Mouse (Mus musculus): Measurements from ENCODE around the gene Akt3. TPM values are rescaled to one million over a fixed set of nuclear protein-coding genes. Genes with fewer than 3 reads are reported as not detected.

Akt3 gene
- polyA plus RNA-seq, 1 experiment from 2014 or later: 7.7 TPM

DNA sequence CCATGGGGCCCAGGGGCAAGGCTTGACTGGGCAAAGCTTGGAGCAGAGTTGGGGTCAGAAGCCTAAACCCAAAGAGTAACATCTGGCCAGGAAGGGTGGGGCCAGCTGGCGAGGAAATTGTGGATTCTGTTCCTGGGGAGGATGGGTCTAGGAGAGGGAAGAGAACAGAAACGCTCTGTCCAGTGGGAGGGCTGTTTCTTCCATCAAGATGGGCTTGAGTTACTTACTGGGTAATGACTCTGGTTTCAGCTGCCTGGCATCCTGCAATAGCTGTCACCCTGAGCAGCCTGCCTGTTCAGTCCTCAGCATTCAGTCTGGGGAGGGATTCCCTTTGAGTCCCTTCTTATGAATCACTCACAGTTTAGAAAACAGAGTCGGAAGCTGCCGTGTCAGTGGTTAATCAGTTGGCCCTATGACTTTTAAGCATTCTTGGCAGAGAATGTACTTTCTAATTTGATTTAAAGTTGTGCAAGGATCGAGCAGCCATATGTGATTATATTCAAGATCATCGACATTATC is 243.0 kb downstream of the Akt3 start:
- H3K4me2 ChIP-seq (replicated peaks; ENCODE audit: low read depth, low read length): no peak overlapping the region
- H3K27me3 ChIP-seq (ENCODE audit: control insufficient read depth, insufficient read depth, low read length): no peaks in the 10 kb centered on the region
- H3K4me1 ChIP-seq (ENCODE audit: control insufficient read depth, insufficient read depth, low read length): no peaks in the 10 kb centered on the region
- no peak overlapping the region for H3K27ac ChIP-seq (ENCODE audit: low read depth, low read length)
- no peaks in the 10 kb centered on the region for H3K9me3 ChIP-seq (ENCODE audit: control insufficient read depth, low read length)
- H3K36me3 ChIP-seq (ENCODE audit: control insufficient read depth, insufficient read depth, low read length): no peaks in the 10 kb centered on the region; the same call in 1 of the 2 replicates
- no peak overlapping the region for H3K9ac ChIP-seq (ENCODE audit: low read depth, low read length)
- peak; percentile 54; the same call in 1 of the 2 replicates for ATAC-seq (ENCODE audit: low FRiP score, low TSS enrichment)
- 44% methylated on average over 6 of the region's 6 CpGs for WGBS
- no peak overlapping the region for H3K4me3 ChIP-seq (ENCODE audit: low read length)

DNA sequence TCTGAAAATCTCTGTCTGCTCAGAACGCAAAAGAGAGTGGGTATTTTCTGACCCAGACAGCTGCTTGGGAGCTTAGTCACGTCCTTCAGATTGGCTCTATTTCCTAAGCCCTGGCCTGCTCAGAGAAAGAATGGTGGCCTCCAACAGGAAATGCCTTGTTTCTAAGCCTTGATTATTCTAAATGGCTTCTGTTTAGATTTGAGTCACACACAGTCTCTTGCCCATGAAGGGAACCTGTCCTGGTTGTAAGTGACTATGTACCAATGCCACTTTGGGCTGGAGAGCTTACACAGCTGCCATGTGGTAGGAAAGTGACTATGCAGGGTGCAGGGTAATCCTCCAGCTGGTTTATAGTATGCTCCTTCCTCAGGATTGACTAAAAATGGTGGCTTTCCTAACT is 243.7 kb downstream of the Akt3 start:
- no peak; the same call in 1 of the 2 replicates for ATAC-seq (ENCODE audit: low FRiP score, low TSS enrichment)
- Histone ChIP-seq H3K27me3 (ENCODE audit: control insufficient read depth, insufficient read depth, low read length) (no peaks in the 10 kb centered on the region), H3K4me2 (replicated peaks; ENCODE audit: low read depth, low read length) (no peak overlapping the region), H3K36me3 (ENCODE audit: control insufficient read depth, insufficient read depth, low read length) (no peaks in the 10 kb centered on the region; the same call in 1 of the 2 replicates), H3K9me3 (ENCODE audit: control insufficient read depth, low read length) (no peaks in the 10 kb centered on the region), H3K4me3 (ENCODE audit: low read length) (no peak overlapping the region), H3K27ac (ENCODE audit: low read depth, low read length) (no peak overlapping the region), H3K4me1 (ENCODE audit: control insufficient read depth, insufficient read depth, low read length) (no peaks in the 10 kb centered on the region), H3K9ac (ENCODE audit: low read depth, low read length) (no peak overlapping the region)
- WGBS: 63% methylated on average over 2 of the region's 2 CpGs

DNA sequence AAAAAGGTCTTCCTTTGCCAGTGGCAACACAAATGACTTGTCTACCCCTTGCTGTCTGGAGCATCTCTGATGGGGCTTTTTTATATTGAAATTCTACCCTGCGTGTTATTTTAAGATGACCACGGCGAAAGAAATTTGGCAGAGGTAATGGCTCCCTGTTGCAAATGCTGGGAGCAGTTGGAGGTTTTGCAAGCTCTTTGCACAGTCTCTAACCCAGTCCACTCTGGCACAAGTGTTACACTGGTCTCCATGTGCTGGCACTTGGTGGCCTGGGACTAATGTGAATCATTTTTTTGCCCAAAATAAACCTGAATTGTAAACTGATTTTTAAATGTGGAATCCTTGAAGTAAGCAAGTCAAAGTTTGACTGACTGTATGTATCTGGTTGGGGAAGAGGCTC is 244.2 kb downstream of the Akt3 start:
- ATAC-seq (ENCODE audit: low FRiP score, low TSS enrichment): no peak
- H3K27ac ChIP-seq (ENCODE audit: low read depth, low read length): no peak overlapping the region
- 90% methylated on average over 3 of the region's 3 CpGs for WGBS

DNA sequence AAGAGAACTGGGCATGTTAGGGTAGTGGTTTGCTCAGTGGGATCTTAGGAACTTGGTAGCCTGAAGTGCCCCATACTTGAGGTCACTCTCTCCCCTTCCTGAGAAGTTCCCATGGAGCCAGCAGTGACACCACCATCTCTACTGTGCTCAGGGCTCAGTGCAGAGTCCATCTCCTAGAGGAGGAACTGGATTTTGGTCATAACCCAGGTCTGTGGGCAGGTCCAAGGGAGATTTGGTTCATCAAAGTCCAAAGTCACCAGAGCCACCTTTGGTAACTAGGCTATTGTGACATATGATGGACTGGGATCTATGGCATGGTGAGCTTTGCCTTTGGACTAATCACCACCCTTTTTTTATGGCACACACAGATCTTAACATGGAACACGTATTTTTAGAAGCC is 244.7 kb downstream of the Akt3 start:
- Histone ChIP-seq H3K27me3 (ENCODE audit: control insufficient read depth, insufficient read depth, low read length) (no peaks in the 10 kb centered on the region), H3K9ac (ENCODE audit: low read depth, low read length) (no peak overlapping the region), H3K9me3 (ENCODE audit: control insufficient read depth, low read length) (no peaks in the 10 kb centered on the region), H3K4me1 (ENCODE audit: control insufficient read depth, insufficient read depth, low read length) (no peaks in the 10 kb centered on the region), H3K27ac (ENCODE audit: low read depth, low read length) (no peak overlapping the region), H3K4me3 (ENCODE audit: low read length) (no peak overlapping the region), H3K36me3 (ENCODE audit: control insufficient read depth, insufficient read depth, low read length) (no peaks in the 10 kb centered on the region; the same call in 1 of the 2 replicates), H3K4me2 (replicated peaks; ENCODE audit: low read depth, low read length) (no peak overlapping the region)
- no peak for ATAC-seq (ENCODE audit: low FRiP score, low TSS enrichment)
- 85% methylated on average over 1 of the region's 1 CpGs for WGBS

More for the DNA sequence above, 244.2 kb downstream of the Akt3 start:
- Histone ChIP-seq H3K9me3 (ENCODE audit: control insufficient read depth, low read length) (no peaks in the 10 kb centered on the region), H3K4me1 (ENCODE audit: control insufficient read depth, insufficient read depth, low read length) (no peaks in the 10 kb centered on the region), H3K27me3 (ENCODE audit: control insufficient read depth, insufficient read depth, low read length) (no peaks in the 10 kb centered on the region), H3K36me3 (ENCODE audit: control insufficient read depth, insufficient read depth, low read length) (no peaks in the 10 kb centered on the region; the same call in 1 of the 2 replicates), H3K4me3 (ENCODE audit: low read length) (no peak overlapping the region), H3K4me2 (replicated peaks; ENCODE audit: low read depth, low read length) (no peak overlapping the region), H3K9ac (ENCODE audit: low read depth, low read length) (no peak overlapping the region)

DNA sequence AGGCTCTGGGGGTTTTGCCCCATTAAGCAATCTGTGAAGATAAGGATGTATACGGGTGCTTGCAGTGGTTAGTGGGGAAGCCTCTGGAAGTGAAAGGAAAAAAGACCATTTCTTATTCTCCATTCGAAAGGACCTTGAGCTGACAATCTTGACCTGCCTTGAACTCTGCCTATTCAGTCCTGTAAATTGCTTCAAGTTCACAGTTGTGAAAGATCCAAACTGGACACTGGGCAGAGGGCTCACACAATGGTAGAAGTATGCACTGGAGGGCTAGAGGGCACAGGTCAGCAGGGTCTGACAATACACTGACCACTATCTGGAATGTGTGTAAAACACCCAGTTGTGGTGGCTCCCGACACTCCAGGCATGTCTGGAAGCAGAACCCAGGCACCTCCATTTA is 245.2 kb downstream of the Akt3 start:
- Histone ChIP-seq H3K27me3 (ENCODE audit: control insufficient read depth, insufficient read depth, low read length) (no peaks in the 10 kb centered on the region), H3K4me1 (ENCODE audit: control insufficient read depth, insufficient read depth, low read length) (no peaks in the 10 kb centered on the region), H3K4me2 (replicated peaks; ENCODE audit: low read depth, low read length) (no peak overlapping the region), H3K9ac (ENCODE audit: low read depth, low read length) (no peak overlapping the region), H3K9me3 (ENCODE audit: control insufficient read depth, low read length) (no peaks in the 10 kb centered on the region), H3K36me3 (ENCODE audit: control insufficient read depth, insufficient read depth, low read length) (no peaks in the 10 kb centered on the region; the same call in 1 of the 2 replicates), H3K4me3 (ENCODE audit: low read length) (no peak overlapping the region), H3K27ac (ENCODE audit: low read depth, low read length) (no peak overlapping the region)
- WGBS: 75% methylated on average over 3 of the region's 3 CpGs
- ATAC-seq (ENCODE audit: low FRiP score, low TSS enrichment): no peak

DNA sequence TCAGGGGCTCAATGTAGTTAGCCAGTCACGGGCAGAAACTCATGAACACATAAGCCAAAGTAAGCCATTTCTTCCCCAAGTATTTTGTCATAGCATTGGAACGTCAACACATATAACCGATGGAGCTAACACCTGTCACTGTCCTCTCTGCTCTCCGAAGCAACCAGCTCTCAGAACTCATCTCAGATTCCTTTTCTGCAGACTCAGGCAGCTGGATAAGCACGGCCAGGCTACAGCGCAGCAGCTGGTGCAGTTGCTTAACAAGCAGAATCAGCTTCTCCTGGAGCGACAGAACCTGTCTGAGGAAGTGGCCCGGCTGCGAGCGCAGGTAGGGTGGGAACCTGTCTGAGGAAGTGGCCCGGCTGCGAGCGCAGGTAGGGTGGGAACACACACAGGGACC is 246.3 kb downstream of the Akt3 start:
- Histone ChIP-seq H3K4me3 (ENCODE audit: low read length) (no peak overlapping the region), H3K27me3 (ENCODE audit: control insufficient read depth, insufficient read depth, low read length) (no peaks in the 10 kb centered on the region), H3K4me2 (replicated peaks; ENCODE audit: low read depth, low read length) (no peak overlapping the region), H3K36me3 (ENCODE audit: control insufficient read depth, insufficient read depth, low read length) (no peaks in the 10 kb centered on the region), H3K9me3 (ENCODE audit: control insufficient read depth, low read length) (no peaks in the 10 kb centered on the region), H3K27ac (ENCODE audit: low read depth, low read length) (no peak overlapping the region), H3K9ac (ENCODE audit: low read depth, low read length) (no peak overlapping the region), H3K4me1 (ENCODE audit: control insufficient read depth, insufficient read depth, low read length) (no peaks in the 10 kb centered on the region)
- 84% methylated on average over 13 of the region's 13 CpGs for WGBS
- no peak for ATAC-seq (ENCODE audit: low FRiP score, low TSS enrichment)

DNA sequence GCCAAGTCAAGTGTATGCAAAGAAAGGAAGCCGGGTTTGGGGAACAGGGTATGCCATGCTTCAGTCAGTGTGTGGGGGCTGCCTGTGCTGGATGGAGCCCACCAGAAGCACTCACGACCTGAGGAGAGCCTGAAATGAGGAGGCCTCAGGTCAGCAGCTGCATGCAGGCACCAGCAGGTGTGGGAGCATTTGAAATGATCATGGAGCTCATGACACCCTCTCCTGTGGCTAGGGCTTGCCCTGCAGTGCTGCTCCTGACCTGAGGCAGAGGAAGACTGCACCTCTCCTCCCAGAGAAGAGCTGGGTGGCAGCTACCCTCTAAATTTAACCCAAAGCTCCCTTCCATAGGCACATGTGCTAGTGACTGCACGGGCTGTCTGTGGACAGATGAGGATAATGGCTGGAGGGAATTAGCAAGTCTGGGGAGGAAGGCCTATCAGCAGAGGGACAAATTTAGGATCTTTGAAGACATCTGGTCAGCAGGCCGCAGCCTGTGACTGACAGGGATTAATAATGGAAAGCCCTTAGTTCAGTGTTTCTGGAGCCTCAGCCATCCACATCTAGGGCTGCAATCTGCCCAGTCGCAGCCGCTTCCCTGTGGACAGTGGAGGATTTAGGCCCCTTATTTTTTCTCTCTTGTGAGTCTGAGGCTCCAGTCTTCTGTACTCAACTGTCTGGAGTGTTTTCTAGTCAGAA is 247.2 kb downstream of the Akt3 start:
- Histone ChIP-seq H3K36me3 (ENCODE audit: control insufficient read depth, insufficient read depth, low read length) (no peaks in the 10 kb centered on the region), H3K9me3 (ENCODE audit: control insufficient read depth, low read length) (no peaks in the 10 kb centered on the region), H3K4me1 (ENCODE audit: control insufficient read depth, insufficient read depth, low read length) (no peaks in the 10 kb centered on the region), H3K27me3 (ENCODE audit: control insufficient read depth, insufficient read depth, low read length) (no peaks in the 10 kb centered on the region), H3K4me2 (replicated peaks; ENCODE audit: low read depth, low read length) (no peak overlapping the region), H3K4me3 (ENCODE audit: low read length) (no peak overlapping the region), H3K9ac (ENCODE audit: low read depth, low read length) (no peak overlapping the region), H3K27ac (ENCODE audit: low read depth, low read length) (no peak overlapping the region)
- 68% methylated on average over 6 of the region's 6 CpGs for WGBS
- no peak for ATAC-seq (ENCODE audit: low FRiP score, low TSS enrichment)

DNA sequence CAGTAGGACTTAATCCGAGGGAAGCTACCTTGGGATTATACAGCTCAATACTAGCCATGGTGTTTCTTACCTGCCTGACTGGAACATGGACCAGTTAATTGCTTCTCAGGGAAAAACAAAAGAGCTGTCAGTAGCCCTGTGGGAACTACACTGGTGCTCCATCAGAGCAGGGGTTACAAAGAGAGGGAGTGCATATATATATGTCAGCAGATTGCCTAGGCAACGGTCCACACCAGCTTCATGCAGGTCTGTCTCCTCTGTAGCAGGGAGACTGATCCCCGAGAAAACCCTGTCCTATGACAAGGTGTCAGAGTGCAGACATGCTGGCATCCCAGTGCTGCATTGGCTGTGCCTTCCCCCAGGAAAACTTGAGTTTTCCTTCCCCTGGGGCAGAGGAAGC is 248.0 kb downstream of the Akt3 start:
- Histone ChIP-seq H3K27me3 (ENCODE audit: control insufficient read depth, insufficient read depth, low read length) (no peaks in the 10 kb centered on the region), H3K9ac (ENCODE audit: low read depth, low read length) (no peak overlapping the region), H3K9me3 (ENCODE audit: control insufficient read depth, low read length) (no peaks in the 10 kb centered on the region), H3K4me2 (replicated peaks; ENCODE audit: low read depth, low read length) (no peak overlapping the region), H3K4me3 (ENCODE audit: low read length) (no peak overlapping the region), H3K4me1 (ENCODE audit: control insufficient read depth, insufficient read depth, low read length) (no peaks in the 10 kb centered on the region), H3K36me3 (ENCODE audit: control insufficient read depth, insufficient read depth, low read length) (no peaks in the 10 kb centered on the region), H3K27ac (ENCODE audit: low read depth, low read length) (no peak overlapping the region)
- no peak for ATAC-seq (ENCODE audit: low FRiP score, low TSS enrichment)
- WGBS: 57% methylated on average over 3 of the region's 3 CpGs

DNA sequence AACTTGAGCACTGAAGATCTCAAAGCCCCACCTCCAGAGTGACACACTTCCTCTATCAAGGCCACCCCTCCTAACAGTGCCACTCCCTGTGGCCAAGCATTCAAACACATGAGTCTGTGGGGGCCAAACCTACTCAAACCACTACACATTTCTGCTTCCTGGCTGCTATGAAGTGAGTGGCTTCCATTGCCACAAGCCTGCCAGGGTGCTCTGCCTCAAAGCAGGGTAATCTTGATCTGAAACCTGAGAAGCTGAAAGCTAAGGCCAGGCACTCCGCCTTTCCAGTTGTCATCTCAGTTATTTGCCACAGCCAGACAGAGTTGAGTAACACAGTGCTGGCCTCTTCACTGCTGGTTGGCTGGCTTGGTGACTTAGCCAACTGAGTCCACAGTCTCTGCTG is 249.2 kb downstream of the Akt3 start:
- peak; percentile 47; the same call in 1 of the 2 replicates for ATAC-seq (ENCODE audit: low FRiP score, low TSS enrichment)

More for the DNA sequence above, 249.2 kb downstream of the Akt3 start:
- Histone ChIP-seq H3K27ac (ENCODE audit: low read depth, low read length) (no peak overlapping the region), H3K9ac (ENCODE audit: low read depth, low read length) (no peak overlapping the region), H3K4me2 (replicated peaks; ENCODE audit: low read depth, low read length) (no peak overlapping the region), H3K4me3 (ENCODE audit: low read length) (no peak overlapping the region), H3K27me3 (ENCODE audit: control insufficient read depth, insufficient read depth, low read length) (no peaks in the 10 kb centered on the region), H3K9me3 (ENCODE audit: control insufficient read depth, low read length) (no peaks in the 10 kb centered on the region), H3K4me1 (ENCODE audit: control insufficient read depth, insufficient read depth, low read length) (0 out of 2 replicates have a peak, but pooled peaks cover 2% of the 10 kb centered on the region), H3K36me3 (ENCODE audit: control insufficient read depth, insufficient read depth, low read length) (no peaks in the 10 kb centered on the region)
- WGBS: 40% methylated on average over 1 of the region's 1 CpGs

Measured in kidney, embryonic 14.5 days (tissue).